Mouse (Mus musculus): ENCODE results near the gene Gtf2ird2.
A peak's percentile ranks its signal among the peaks of the same experiment; 100 is the strongest.

Gtf2ird2 gene

GRCm38 (mm10) chr5:134234205-134234604, 50.4 kb downstream of the Gtf2ird2 start:
- peak; percentile 76 for DNase-seq (ENCODE audit: low read depth, low spot score)

- DNase-seq (ENCODE audit: low read depth, low spot score), result no peak
Observed at GRCm38 (mm10) chr5:134235111-134235510, 51.3 kb downstream of the Gtf2ird2 start.

GRCm38 (mm10) chr5:134236241-134236640, 52.4 kb downstream of the Gtf2ird2 start:
- DNase-seq (ENCODE audit: low read depth, low spot score), result no peak

GRCm38 (mm10) chr5:134236796-134237195, 53.0 kb downstream of the Gtf2ird2 start:
- DNase-seq (ENCODE audit: low read depth, low spot score), result peak; percentile 94

GRCm38 (mm10) chr5:134237508-134237907, 53.7 kb downstream of the Gtf2ird2 start:
- no peak for DNase-seq (ENCODE audit: low read depth, low spot score)

- no peak for DNase-seq (ENCODE audit: low read depth, low spot score)
Observed at GRCm38 (mm10) chr5:134237936-134238760, 54.3 kb downstream of the Gtf2ird2 start.

- DNase-seq (ENCODE audit: low read depth, low spot score), result no peak
Observed at GRCm38 (mm10) chr5:134241831-134242230, 58.0 kb downstream of the Gtf2ird2 start.

GRCm38 (mm10) chr5:134243661-134244436, 60.0 kb downstream of the Gtf2ird2 start:
- DNase-seq (ENCODE audit: low read depth, low spot score), result peak; percentile 75

- no peak for DNase-seq (ENCODE audit: low read depth, low spot score)
Observed at GRCm38 (mm10) chr5:134244890-134245289, 61.1 kb downstream of the Gtf2ird2 start.

- DNase-seq (ENCODE audit: low read depth, low spot score), result no peak
Observed at GRCm38 (mm10) chr5:134246146-134246545, 62.3 kb downstream of the Gtf2ird2 start.

- no peak for DNase-seq (ENCODE audit: low read depth, low spot score)
Observed at GRCm38 (mm10) chr5:134248608-134249244, 64.9 kb downstream of the Gtf2ird2 start.

- no peak for DNase-seq (ENCODE audit: low read depth, low spot score)
Observed at GRCm38 (mm10) chr5:134249245-134249649, 65.4 kb downstream of the Gtf2ird2 start.

GRCm38 (mm10) chr5:134250601-134251000, 66.8 kb downstream of the Gtf2ird2 start:
- no peak for DNase-seq (ENCODE audit: low read depth, low spot score)

GRCm38 (mm10) chr5:134251083-134251482, 67.3 kb downstream of the Gtf2ird2 start:
- DNase-seq (ENCODE audit: low read depth, low spot score), result no peak

- peak; percentile 48 for DNase-seq (ENCODE audit: low read depth, low spot score)
Observed at GRCm38 (mm10) chr5:134253806-134254205, 70.0 kb downstream of the Gtf2ird2 start.

GRCm38 (mm10) chr5:134255294-134255693, 71.5 kb downstream of the Gtf2ird2 start:
- DNase-seq (ENCODE audit: low read depth, low spot score), result no peak

- no peak for DNase-seq (ENCODE audit: low read depth, low spot score)
Observed at GRCm38 (mm10) chr5:134257349-134258031, 73.7 kb downstream of the Gtf2ird2 start.

- peak; percentile 37 for DNase-seq (ENCODE audit: low read depth, low spot score)
Observed at GRCm38 (mm10) chr5:134258395-134258794, 74.6 kb downstream of the Gtf2ird2 start.

GRCm38 (mm10) chr5:134258934-134259333, 75.1 kb downstream of the Gtf2ird2 start:
- no peak for DNase-seq (ENCODE audit: low read depth, low spot score)

GRCm38 (mm10) chr5:134260001-134260636, 76.3 kb downstream of the Gtf2ird2 start:
- DNase-seq (ENCODE audit: low read depth, low spot score), result no peak

- DNase-seq (ENCODE audit: low read depth, low spot score), result no peak
Observed at GRCm38 (mm10) chr5:134265890-134266289, 82.1 kb downstream of the Gtf2ird2 start.

All from CD4-positive helper T cell, adult 2 months (primary cell).